Mouse (Mus musculus) olfactory bulb, adult 2 months (tissue): Measurements from ENCODE around the gene Coro7.

Experiments used
- CTCF ChIP-seq: fragments of 200-500 bp; IDR thresholded peaks from 2 replicates; pipeline ENCODE4 v1.5.1; 2012; ENCODE audit warnings: low read depth, mild to moderate bottlenecking, low read length, moderate library complexity; ENCODE audit not compliant: insufficient read depth
- POLR2A ChIP-seq: fragments of 200-500 bp; IDR thresholded peaks from 2 replicates; pipeline ENCODE4 v1.6.1; 2012; ENCODE audit warnings: mild to moderate bottlenecking, low read depth, low read length, moderate library complexity; ENCODE audit not compliant: insufficient read depth

GRCm38 (mm10) chr16:4661605-4662004 lies 18.0 kb downstream of the Coro7 start:
- TF ChIP-seq POLR2A (no peak), CTCF (no peak)
